14 mouse cellular contexts compared by ENCODE assay signal in genomic region chr11:95614739-95615138, GRCm38 (mm10).
"Had no signal": no experiment of that assay in that cellular context is flagged by ENCODE, and none has a peak within 500 bp of the region (broad histone marks: within the 10 kb centered on the region; RNA-seq: fewer than 3 reads in every experiment).

No protein-coding gene starts in this region.

- H3K4me3 ChIP-seq: layer of hippocampus, adult 2 months; liver, embryonic 13.5 days; midbrain, embryonic 12.5 days; myocyte; neural tube, embryonic 13.5 days had no signal

- H3K27ac ChIP-seq: layer of hippocampus, adult 2 months; liver, embryonic 13.5 days; macrophage; midbrain, embryonic 12.5 days; neural tube, embryonic 13.5 days had no signal

- H3K9ac ChIP-seq: liver, embryonic 13.5 days; lung, embryonic 14.5 days; midbrain, embryonic 12.5 days; neural tube, embryonic 13.5 days had no signal

- H3K4me2 ChIP-seq: liver, embryonic 13.5 days; lung, embryonic 14.5 days; midbrain, embryonic 12.5 days; neural tube, embryonic 13.5 days had no signal

- DNase-seq: kidney, adult 9 months; kidney, postnatal 14 days; layer of hippocampus, adult 9-11 months; liver, embryonic 13.5 days; lung, embryonic 14.5 days; thymus, adult 18-20 months; thymus, postnatal 36 days had no signal

- H3K9me3 ChIP-seq: liver, embryonic 13.5 days; midbrain, embryonic 12.5 days; neural tube, embryonic 13.5 days had no signal

- H3K27me3 ChIP-seq: neural tube, embryonic 13.5 days had no signal

- H3K36me3 ChIP-seq: liver, embryonic 13.5 days; midbrain, embryonic 12.5 days; neural tube, embryonic 13.5 days had no signal

- ATAC-seq: lung, postnatal 0 days; midbrain, embryonic 16.5 days had no signal
